Mouse (Mus musculus) gastrocnemius, postnatal 4 days (tissue): ENCODE data around the gene Crnn. TPM values are rescaled to one million over a fixed set of nuclear protein-coding genes. Genes with fewer than 3 reads are reported as not detected.

Source experiments
- DNase-seq, 2 experiments: peaks; one replicate each; pipeline ENCODE4 v3.0.0; 2021 to 2022; ENCODE audit warnings: low spot score in 2 of 2, mixed read lengths in 2 of 2
- long read RNA-seq, 2 experiments: library from polyadenylated mRNA; stranded (forward); transcript quantifications; one replicate each; pipeline ENCODE4 v2.0.0; 2021
- total RNA-seq, 2 experiments: library from RNA; stranded (reverse); gene quantifications; 2 replicates each; pipeline ENCODE4 v1.2.3; 2021

The Crnn gene
- total RNA-seq, result not detected
- long read RNA-seq, experiment 1, partial matches to known transcripts, result 0 of 2 reads
- long read RNA-seq, experiment 1, other reads (novel, unspliced or antisense), result 1 of 2 reads
- long read RNA-seq, experiment 2, result 0 reads

DNA sequence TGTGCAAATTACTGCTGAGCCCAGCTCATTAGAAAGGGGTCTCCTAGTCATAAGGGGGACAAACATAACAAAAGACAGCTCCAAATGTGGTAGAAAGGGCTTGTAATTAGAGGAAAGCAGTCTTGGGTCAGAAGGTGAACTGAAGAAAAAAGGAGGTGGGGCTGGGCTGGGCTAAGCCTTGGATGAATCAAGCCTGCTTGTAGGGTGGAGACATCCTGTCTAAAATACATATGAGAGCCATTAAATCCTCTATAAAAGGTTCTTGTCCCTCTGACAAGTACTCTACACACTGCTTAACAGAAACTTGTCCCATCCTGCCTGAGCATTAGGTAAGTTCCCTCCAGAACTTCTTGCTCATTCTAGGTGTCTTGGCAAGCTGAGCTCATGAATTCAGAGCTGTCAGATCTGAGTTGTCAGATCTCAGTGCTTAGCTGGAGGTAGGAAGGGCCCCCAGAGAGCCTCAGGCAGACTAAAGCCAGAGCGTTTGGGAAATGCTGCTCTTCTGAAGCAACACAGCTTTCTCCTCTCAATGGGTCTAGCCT is at the start of gene Crnn:
Gene Crnn, plus strand, starts transcription at position 278 of the 542 bp plus-strand sequence.
- no peak for DNase-seq

DNA sequence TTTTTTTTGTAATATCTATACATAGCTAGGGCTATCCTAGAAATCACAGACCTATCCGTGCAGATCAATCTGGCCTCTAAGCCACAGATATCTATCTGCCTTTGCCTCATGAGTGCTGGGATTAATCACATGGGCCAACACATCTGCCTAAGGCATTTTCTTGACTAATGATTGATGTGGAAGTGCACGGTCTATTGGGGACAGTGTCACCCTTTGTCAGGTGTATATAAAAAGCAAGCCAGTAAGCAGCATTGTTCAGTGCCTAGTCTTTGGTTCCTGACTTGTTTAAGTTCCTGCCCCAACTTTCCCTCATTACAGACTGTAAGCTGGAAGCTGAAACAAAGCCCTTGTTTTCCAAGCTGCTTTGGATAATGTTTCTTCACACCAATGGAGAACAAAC is 48.1 kb upstream of the Crnn start:
- no peak for DNase-seq

DNA sequence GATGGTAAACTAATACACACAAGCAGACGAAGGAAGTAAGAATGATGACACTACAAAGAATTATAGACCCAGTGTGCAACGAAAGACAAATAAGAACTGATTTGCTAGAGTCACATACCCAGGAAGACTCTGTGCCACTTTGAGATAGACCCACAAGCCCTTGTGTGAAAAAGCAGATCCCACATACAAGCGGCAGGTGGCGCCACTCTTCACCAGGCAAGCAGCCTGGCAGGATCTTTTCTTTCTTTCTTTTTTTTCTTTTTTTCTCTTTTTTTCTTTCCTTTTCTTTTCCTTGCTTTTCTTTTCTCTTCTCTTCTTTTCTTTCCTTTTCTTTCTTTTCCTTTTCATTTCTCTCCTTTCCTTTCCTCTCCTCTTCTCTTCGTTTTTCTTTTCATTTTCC is 32.9 kb upstream of the Crnn start:
- DNase-seq, result no peak

DNA sequence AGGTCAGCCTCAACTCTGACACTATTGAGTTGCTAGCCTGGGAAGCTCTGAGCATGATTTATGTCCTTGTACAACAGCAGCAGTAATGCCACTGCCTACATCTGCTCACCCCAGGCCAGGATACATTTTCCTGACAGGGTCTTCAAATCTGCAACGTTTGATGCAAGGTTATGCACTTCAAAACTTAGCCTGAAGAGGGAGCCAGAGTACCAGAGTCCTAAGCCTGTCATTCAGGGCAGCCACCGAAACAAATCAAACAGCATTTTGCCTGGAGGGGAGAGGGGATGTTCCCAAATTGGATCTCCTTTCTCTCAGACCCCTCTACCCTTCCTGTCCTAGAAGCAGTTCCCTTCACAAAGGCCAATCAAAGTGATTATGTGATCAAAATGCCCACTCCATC is 30.1 kb upstream of the Crnn start:
- DNase-seq, result no peak

DNA sequence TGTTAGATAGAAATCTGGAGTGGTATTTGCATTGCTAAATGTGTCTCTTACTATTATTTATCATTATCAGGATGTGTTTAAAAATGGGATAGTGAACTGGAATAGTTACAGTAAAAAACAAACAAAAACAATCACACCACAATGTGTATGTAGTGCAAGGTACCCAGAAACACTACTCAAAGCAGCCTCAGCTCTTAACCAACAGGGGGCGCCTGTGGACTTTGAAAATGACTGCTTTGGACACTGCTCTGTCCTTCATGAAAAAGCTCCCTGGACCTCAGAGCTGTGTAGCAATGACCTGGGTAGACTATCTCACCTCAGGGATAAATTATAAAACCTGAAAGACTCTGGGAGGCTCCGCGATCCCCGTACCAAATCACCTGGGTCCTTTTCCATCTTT is 25.5 kb upstream of the Crnn start:
- no peak for DNase-seq

DNA sequence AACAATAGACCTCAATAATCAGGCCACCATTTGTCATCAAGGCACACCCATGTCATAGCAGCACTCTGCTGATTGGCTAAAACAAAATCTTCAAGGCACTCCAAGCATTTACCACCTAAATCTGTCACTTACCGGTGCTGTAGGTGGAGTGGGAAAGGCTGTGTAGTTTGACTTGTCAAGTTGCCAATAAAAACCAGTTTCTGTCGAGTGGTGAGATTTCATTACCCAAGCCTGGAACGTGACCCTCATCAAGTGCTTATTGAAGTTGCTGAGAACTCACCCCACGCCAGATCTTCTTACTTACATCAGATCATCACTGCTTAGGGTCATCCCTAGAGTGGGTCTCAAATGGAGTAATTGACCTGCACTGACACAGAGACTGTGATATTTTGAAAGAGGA is 16.5 kb upstream of the Crnn start:
- DNase-seq, result no peak

DNA sequence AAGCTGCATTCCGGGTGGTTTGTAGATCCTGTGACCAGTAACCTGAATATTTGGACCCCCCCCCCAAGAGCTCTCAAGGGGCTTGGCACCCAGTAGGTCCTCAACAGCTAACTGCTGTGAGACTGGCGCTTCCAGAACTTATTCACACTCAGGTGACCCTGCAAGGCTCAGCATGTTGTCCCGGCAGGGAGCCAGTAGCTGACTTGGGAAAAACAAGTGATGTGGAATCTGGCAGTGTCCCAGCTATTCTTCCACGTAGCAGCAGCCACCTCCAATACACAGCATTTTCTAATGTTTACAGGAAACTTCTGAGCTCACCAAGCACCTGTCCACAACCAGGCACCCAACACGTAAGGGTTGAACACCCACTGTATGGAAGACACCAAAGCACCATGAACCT is 15.5 kb upstream of the Crnn start:
- no peak for DNase-seq

DNA sequence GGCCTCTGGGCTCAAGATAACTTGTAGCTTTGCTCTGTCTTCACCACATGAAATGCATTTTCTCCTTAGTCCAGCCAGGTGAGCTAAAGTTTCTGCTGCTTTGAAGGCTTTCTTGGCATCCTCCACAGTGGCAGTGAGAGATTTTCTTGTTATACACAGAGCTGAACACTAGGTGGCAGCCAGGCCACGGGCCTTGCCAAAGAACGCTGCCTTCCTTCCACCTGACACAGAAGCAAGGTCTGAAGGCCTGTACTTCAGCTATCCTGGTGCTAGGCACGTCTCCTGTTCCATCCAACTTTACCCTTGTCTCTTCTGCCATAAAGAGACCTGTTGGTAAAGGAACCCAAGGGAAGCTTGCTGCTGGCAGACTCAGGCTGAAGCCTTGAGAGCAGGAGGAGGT is 14.1 kb upstream of the Crnn start:
- peak; percentile 23 to 46 for DNase-seq

DNA sequence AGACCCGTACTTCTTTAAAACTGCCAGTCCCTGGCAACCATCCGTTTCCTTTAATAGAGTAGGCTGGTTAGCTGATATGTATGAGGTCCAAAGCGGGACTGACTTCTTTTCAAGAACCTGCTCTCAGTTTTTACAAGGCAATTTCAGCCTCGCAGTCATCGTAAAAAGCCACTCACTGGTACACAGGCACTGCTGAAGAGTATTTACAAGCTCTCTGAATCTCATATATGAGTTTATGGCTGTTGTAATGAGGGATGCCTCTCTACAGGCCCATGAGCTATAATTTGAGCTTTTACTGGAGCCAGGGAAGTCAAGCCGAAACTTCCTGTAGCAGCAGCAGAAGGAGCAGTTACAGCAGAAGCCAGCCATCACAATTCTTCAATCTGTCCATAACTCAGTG is 17.9 kb downstream of the Crnn start:
- DNase-seq, result no peak

DNA sequence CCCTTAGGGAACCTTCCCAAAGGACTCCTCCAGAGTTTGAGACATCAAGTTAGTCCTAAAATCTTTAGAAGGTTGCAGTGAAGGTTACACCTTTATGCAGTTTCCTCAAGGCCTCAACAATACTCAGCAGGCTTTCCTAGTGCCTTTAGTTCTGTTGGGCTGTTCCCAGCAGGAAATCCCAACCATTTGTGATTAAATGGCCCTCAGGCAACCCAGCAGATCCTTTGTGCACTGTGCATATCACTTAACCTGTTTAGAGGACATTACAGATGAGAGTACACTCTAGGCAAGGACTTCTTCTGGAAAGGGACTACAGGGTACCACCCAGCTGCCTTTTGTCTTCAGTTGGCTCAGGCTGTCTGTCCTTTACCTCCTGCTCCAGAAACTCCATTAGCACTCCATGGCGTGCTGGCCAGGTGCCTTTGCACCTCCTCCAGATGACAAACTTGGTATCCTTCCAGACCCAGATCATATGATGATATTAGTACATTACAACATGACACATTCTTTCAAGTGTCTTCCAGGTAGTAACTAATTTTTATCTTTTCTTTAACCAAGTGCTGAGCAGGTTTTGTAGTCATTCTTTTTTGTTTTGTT is 18.5 kb downstream of the Crnn start:
- DNase-seq, result no peak

DNA sequence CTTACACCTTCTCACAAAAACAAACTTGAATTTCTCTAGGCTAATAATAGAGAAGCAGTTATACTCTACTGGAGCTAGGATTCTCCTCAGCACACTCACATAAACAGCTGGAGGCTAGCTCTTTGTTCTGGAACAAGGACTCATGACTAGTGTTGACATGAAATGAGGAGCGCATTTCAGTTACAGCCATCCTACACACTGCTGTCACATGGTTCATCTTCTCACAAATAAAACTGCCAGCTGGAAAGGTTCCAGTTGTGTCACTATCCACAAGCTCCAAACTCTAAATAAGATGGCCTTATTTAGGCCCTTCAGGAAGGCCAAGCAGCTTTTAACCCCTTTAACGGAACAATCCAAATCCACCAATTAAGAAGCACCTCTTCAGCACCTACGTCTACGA is 36.3 kb downstream of the Crnn start:
- DNase-seq, result no peak

DNA sequence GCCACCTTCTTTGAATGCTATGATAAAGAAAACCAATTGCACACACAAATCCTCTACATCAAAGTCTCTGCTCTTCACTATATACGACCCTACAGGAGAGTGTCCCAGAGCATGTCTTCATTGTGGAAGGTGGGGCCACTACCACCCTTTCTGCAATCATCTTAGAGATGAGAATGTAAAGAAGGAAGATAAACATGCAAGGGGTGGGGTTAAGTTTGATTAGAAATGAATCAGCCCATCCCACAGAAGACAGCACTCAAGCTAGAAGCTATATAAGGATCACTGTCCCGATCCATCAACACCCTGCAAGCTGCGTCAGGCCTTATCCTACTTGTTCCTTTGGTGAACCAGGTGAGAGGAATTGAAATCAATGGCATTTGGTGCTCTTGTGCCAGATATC is 52.4 kb downstream of the Crnn start, which contains the start of gene Flg2:
Gene Flg2, plus strand, starts transcription at position 301 of the 400 bp plus-strand sequence.
- no peak for DNase-seq

Other genes with a start within 250 kb of the Crnn start
- gene Lce3a, start 218.6 kb upstream of the Crnn start, total RNA-seq, result not detected
- not detected for gene Lce3b, start 211.8 kb upstream of the Crnn start, total RNA-seq
- not detected for gene Lce3c, start 200.3 kb upstream of the Crnn start, total RNA-seq
- gene Lce3d, start 187.4 kb upstream of the Crnn start, total RNA-seq, result not detected
- gene Lce3e, start 177.7 kb upstream of the Crnn start, total RNA-seq, result not detected
- not detected for gene Lce3f, start 152.6 kb upstream of the Crnn start, total RNA-seq
- gene Crct1, start 129.1 kb upstream of the Crnn start, total RNA-seq, result under 1 TPM in 1 of 2 experiments, not detected in 1; 0.52 TPM
- under 1 TPM in 1 of 2 experiments, not detected in 1; 0.62 TPM for gene Lce1m, start 125.7 kb upstream of the Crnn start, total RNA-seq
- gene Gm4858, start 76.0 kb upstream of the Crnn start, total RNA-seq, result not detected
- gene Flg2, start 52.5 kb downstream of the Crnn start, total RNA-seq, result under 1 TPM; 0.07 to 0.13 TPM
- 1 to 10 TPM; 1.1 to 2.7 TPM for gene Flg, start 128.7 kb downstream of the Crnn start, total RNA-seq
- under 1 TPM; 0.05 to 0.21 TPM for gene Hrnr, start 175.0 kb downstream of the Crnn start, total RNA-seq
- not detected for gene Rptn, start 248.9 kb downstream of the Crnn start, total RNA-seq